Mouse (Mus musculus): Measurements from ENCODE around the gene Fat1. TPM values are rescaled to one million over a fixed set of nuclear protein-coding genes. Genes with fewer than 3 reads are reported as not detected.
A peak's percentile ranks its signal among the peaks of the same experiment; 100 is the strongest.

The Fat1 gene
- polyA plus RNA-seq, 1 experiment from 2014 or later = 15.8 TPM

GRCm38 (mm10) chr8:44935741-44936140 lies 494 bp downstream of the Fat1 start:
- Histone ChIP-seq H3K4me2 (peak overlapping the region; percentile 84), H3K4me3 (peak overlapping the region; percentile 84), H3K9ac (peak overlapping the region; percentile 63), H3K36me3 (no peaks in the 10 kb centered on the region), H3K4me1 (replicated peaks) (peaks cover 17% of the 10 kb centered on the region), H3K27me3 (no peaks in the 10 kb centered on the region), H3K27ac (replicated peaks) (peak overlapping the region; percentile 90), H3K9me3 (no peaks in the 10 kb centered on the region)
- under 1% methylated on average over 24 of the region's 24 CpGs for WGBS
- ATAC-seq (ENCODE audit: low FRiP score, low read depth) = peak; percentile 75

GRCm38 (mm10) chr8:44936481-44936961 lies 1.3 kb downstream of the Fat1 start:
- 0% methylated on average over 16 of the region's 16 CpGs for WGBS
- Histone ChIP-seq H3K4me1 (replicated peaks) (peaks cover 17% of the 10 kb centered on the region), H3K36me3 (no peaks in the 10 kb centered on the region), H3K27ac (replicated peaks) (peak overlapping the region; percentile 90), H3K9me3 (no peaks in the 10 kb centered on the region), H3K9ac (peak overlapping the region; percentile 63), H3K4me2 (peak overlapping the region; percentile 84), H3K4me3 (peak overlapping the region; percentile 84), H3K27me3 (no peaks in the 10 kb centered on the region)
- no peak for ATAC-seq (ENCODE audit: low FRiP score, low read depth)

- Histone ChIP-seq H3K36me3 (no peaks in the 10 kb centered on the region), H3K9ac (peak overlapping the region; percentile 63), H3K4me3 (peak overlapping the region; percentile 84), H3K4me2 (peak overlapping the region; percentile 84), H3K9me3 (no peaks in the 10 kb centered on the region), H3K27me3 (no peaks in the 10 kb centered on the region), H3K4me1 (replicated peaks) (peaks cover 17% of the 10 kb centered on the region), H3K27ac (replicated peaks) (peak overlapping the region; percentile 90)
- under 1% methylated on average over 34 of the region's 34 CpGs for WGBS
- ATAC-seq (ENCODE audit: low FRiP score, low read depth) = no peak
Observed at GRCm38 (mm10) chr8:44937141-44937825, 2.0 kb downstream of the Fat1 start.

GRCm38 (mm10) chr8:44937905-44938642 lies 2.8 kb downstream of the Fat1 start:
- H3K4me2 ChIP-seq = peak overlapping the region; percentile 84
- peak overlapping the region; percentile 63 for H3K9ac ChIP-seq
- H3K9me3 ChIP-seq = no peaks in the 10 kb centered on the region
- H3K4me1 ChIP-seq (replicated peaks) = peaks cover 19% of the 10 kb centered on the region
- H3K4me3 ChIP-seq = peak overlapping the region; percentile 84
- H3K36me3 ChIP-seq = no peaks in the 10 kb centered on the region
- H3K27ac ChIP-seq (replicated peaks) = peak overlapping the region; percentile 90
- peak; percentile 82 for ATAC-seq (ENCODE audit: low FRiP score, low read depth)
- under 1% methylated on average over 79 of the region's 87 CpGs for WGBS
- no peaks in the 10 kb centered on the region for H3K27me3 ChIP-seq

GRCm38 (mm10) chr8:44938643-44938979 lies 3.4 kb downstream of the Fat1 start:
- WGBS = under 1% methylated on average over 12 of the region's 12 CpGs
- peak overlapping the region; percentile 84 for H3K4me2 ChIP-seq
- peak overlapping the region; percentile 84 for H3K4me3 ChIP-seq
- no peaks in the 10 kb centered on the region for H3K9me3 ChIP-seq
- H3K27me3 ChIP-seq = no peaks in the 10 kb centered on the region
- H3K27ac ChIP-seq (replicated peaks) = peak overlapping the region; percentile 90
- H3K9ac ChIP-seq = peak overlapping the region; percentile 63
- no peaks in the 10 kb centered on the region for H3K36me3 ChIP-seq
- ATAC-seq (ENCODE audit: low FRiP score, low read depth) = no peak
- peaks cover 15% of the 10 kb centered on the region for H3K4me1 ChIP-seq (replicated peaks)

GRCm38 (mm10) chr8:44945577-44945976 lies 10.3 kb downstream of the Fat1 start:
- Histone ChIP-seq H3K9ac (no peak overlapping the region), H3K4me3 (no peak overlapping the region), H3K4me1 (replicated peaks) (0 out of 2 replicates have a peak, but pooled peaks cover 7% of the 10 kb centered on the region), H3K36me3 (peaks cover 5% of the 10 kb centered on the region), H3K27me3 (no peaks in the 10 kb centered on the region), H3K9me3 (no peaks in the 10 kb centered on the region), H3K4me2 (no peak overlapping the region), H3K27ac (replicated peaks) (no peak overlapping the region)
- ATAC-seq (ENCODE audit: low FRiP score, low read depth) = no peak
- WGBS = 86% methylated on average over 4 of the region's 4 CpGs

GRCm38 (mm10) chr8:44948597-44948996 lies 13.3 kb downstream of the Fat1 start:
- H3K4me2 ChIP-seq = peak overlapping the region; percentile 6; the same call in 1 of the 2 replicates

GRCm38 (mm10) chr8:44960455-44960854 lies 25.2 kb downstream of the Fat1 start:
- Histone ChIP-seq H3K27ac (replicated peaks) (no peak overlapping the region), H3K9me3 (no peaks in the 10 kb centered on the region), H3K4me1 (replicated peaks) (peaks cover 25% of the 10 kb centered on the region), H3K4me3 (no peak overlapping the region), H3K4me2 (no peak overlapping the region), H3K9ac (no peak overlapping the region), H3K27me3 (no peaks in the 10 kb centered on the region), H3K36me3 (no peaks in the 10 kb centered on the region)
- 31% methylated on average over 10 of the region's 10 CpGs for whole genome bisulfite sequencing
- ATAC-seq (ENCODE audit: low FRiP score, low read depth) = no peak

More at GRCm38 (mm10) chr8:44948597-44948996, 13.3 kb downstream of the Fat1 start:
- H3K4me1 ChIP-seq (replicated peaks) = 0 out of 2 replicates have a peak, but pooled peaks cover 5% of the 10 kb centered on the region
- H3K4me3 ChIP-seq = no peak overlapping the region
- no peaks in the 10 kb centered on the region for H3K9me3 ChIP-seq
- no peak for ATAC-seq (ENCODE audit: low FRiP score, low read depth)
- no peaks in the 10 kb centered on the region for H3K27me3 ChIP-seq
- H3K27ac ChIP-seq (replicated peaks) = no peak overlapping the region
- H3K9ac ChIP-seq = no peak overlapping the region
- WGBS = 58% methylated on average over 9 of the region's 9 CpGs
- peaks cover 35% of the 10 kb centered on the region for H3K36me3 ChIP-seq

- H3K9me3 ChIP-seq = no peaks in the 10 kb centered on the region
- WGBS = 57% methylated on average over 5 of the region's 5 CpGs
- ATAC-seq (ENCODE audit: low FRiP score, low read depth) = no peak
- no peak overlapping the region for H3K4me2 ChIP-seq
- no peak overlapping the region for H3K4me3 ChIP-seq
- H3K9ac ChIP-seq = no peak overlapping the region
- no peaks in the 10 kb centered on the region for H3K27me3 ChIP-seq
- no peak overlapping the region for H3K27ac ChIP-seq (replicated peaks)
- H3K36me3 ChIP-seq = no peaks in the 10 kb centered on the region
- peaks cover 30% of the 10 kb centered on the region for H3K4me1 ChIP-seq (replicated peaks)
Observed at GRCm38 (mm10) chr8:44960906-44961305, 25.7 kb downstream of the Fat1 start.

- Histone ChIP-seq H3K4me1 (replicated peaks) (peaks cover 35% of the 10 kb centered on the region), H3K4me2 (no peak overlapping the region), H3K9ac (no peak overlapping the region), H3K9me3 (no peaks in the 10 kb centered on the region), H3K27ac (replicated peaks) (no peak overlapping the region), H3K4me3 (no peak overlapping the region), H3K27me3 (no peaks in the 10 kb centered on the region), H3K36me3 (no peaks in the 10 kb centered on the region)
- WGBS = 68% methylated on average over 6 of the region's 6 CpGs
- no peak for ATAC-seq (ENCODE audit: low FRiP score, low read depth)
Observed at GRCm38 (mm10) chr8:44961492-44961891, 26.2 kb downstream of the Fat1 start.

- no peak overlapping the region for H3K4me3 ChIP-seq
- H3K9ac ChIP-seq = no peak overlapping the region
- no peak overlapping the region for H3K4me2 ChIP-seq
- WGBS = 80% methylated on average over 12 of the region's 12 CpGs
- no peak for ATAC-seq (ENCODE audit: low FRiP score, low read depth)
- no peak overlapping the region for H3K27ac ChIP-seq (replicated peaks)
- peaks cover 32% of the 10 kb centered on the region for H3K4me1 ChIP-seq (replicated peaks)
- no peaks in the 10 kb centered on the region for H3K27me3 ChIP-seq
- H3K36me3 ChIP-seq = no peaks in the 10 kb centered on the region
- H3K9me3 ChIP-seq = no peaks in the 10 kb centered on the region
Observed at GRCm38 (mm10) chr8:44962572-44963231, 27.5 kb downstream of the Fat1 start.

GRCm38 (mm10) chr8:44967521-44968039 lies 32.3 kb downstream of the Fat1 start:
- Histone ChIP-seq H3K27me3 (no peaks in the 10 kb centered on the region), H3K27ac (replicated peaks) (no peak overlapping the region), H3K4me3 (no peak overlapping the region), H3K36me3 (no peaks in the 10 kb centered on the region), H3K4me1 (replicated peaks) (peaks cover 26% of the 10 kb centered on the region), H3K9me3 (no peaks in the 10 kb centered on the region), H3K4me2 (no peak overlapping the region), H3K9ac (no peak overlapping the region)
- ATAC-seq (ENCODE audit: low FRiP score, low read depth) = no peak
- 94% methylated on average over 8 of the region's 8 CpGs for WGBS

Data from hindbrain, embryonic 15.5 days (tissue).